Mouse (Mus musculus): ENCODE results near the gene Nsdhl. TPM values are rescaled to one million over a fixed set of nuclear protein-coding genes. Genes with fewer than 3 reads are reported as not detected.

Gene Nsdhl
- polyA plus RNA-seq, 1 experiment from 2014 or later = 16.2 TPM

- H3K4me1 ChIP-seq = no peaks in the 10 kb centered on the region
- no peak overlapping the region for H3K27ac ChIP-seq (replicated peaks)
- ATAC-seq (ENCODE audit: extremely low read depth, insufficient number of reproducible peaks, low FRiP score, low TSS enrichment) = no peak
- no peak overlapping the region for H3K4me3 ChIP-seq
- no peak overlapping the region for H3K4me2 ChIP-seq
- H3K36me3 ChIP-seq = peaks cover 20% of the 10 kb centered on the region
- no peak overlapping the region for H3K9ac ChIP-seq
- H3K27me3 ChIP-seq (replicated peaks) = no peaks in the 10 kb centered on the region
- no peaks in the 10 kb centered on the region for H3K9me3 ChIP-seq
- 79% methylated on average over 4 of the region's 4 CpGs for WGBS
Observed at GRCm38 (mm10) chrX:72960431-72960830, 42.1 kb downstream of the Nsdhl start.

- peaks cover 16% of the 10 kb centered on the region for H3K36me3 ChIP-seq
- H3K4me1 ChIP-seq = no peaks in the 10 kb centered on the region
- H3K4me3 ChIP-seq = no peak overlapping the region
- no peak overlapping the region for H3K27ac ChIP-seq (replicated peaks)
- no peak for ATAC-seq (ENCODE audit: extremely low read depth, insufficient number of reproducible peaks, low FRiP score, low TSS enrichment)
- no peak overlapping the region for H3K9ac ChIP-seq
- WGBS = 54% methylated on average over 3 of the region's 3 CpGs
- H3K27me3 ChIP-seq (replicated peaks) = no peaks in the 10 kb centered on the region
- no peak overlapping the region for H3K4me2 ChIP-seq
- H3K9me3 ChIP-seq = no peaks in the 10 kb centered on the region
Observed at GRCm38 (mm10) chrX:72961511-72961910, 43.2 kb downstream of the Nsdhl start.

- Histone ChIP-seq H3K36me3 (peaks cover 6% of the 10 kb centered on the region; the same call in 1 of the 2 replicates), H3K9ac (no peak overlapping the region), H3K4me1 (no peaks in the 10 kb centered on the region), H3K27me3 (replicated peaks) (no peaks in the 10 kb centered on the region), H3K4me3 (no peak overlapping the region), H3K4me2 (no peak overlapping the region), H3K27ac (replicated peaks) (no peak overlapping the region), H3K9me3 (no peaks in the 10 kb centered on the region)
- ATAC-seq (ENCODE audit: extremely low read depth, insufficient number of reproducible peaks, low FRiP score, low TSS enrichment) = no peak
- 69% methylated on average over 3 of the region's 3 CpGs for WGBS
Observed at GRCm38 (mm10) chrX:72962743-72963142, 44.4 kb downstream of the Nsdhl start.

- Histone ChIP-seq H3K4me2 (no peak overlapping the region), H3K4me1 (no peaks in the 10 kb centered on the region), H3K27me3 (replicated peaks) (peaks cover 34% of the 10 kb centered on the region), H3K27ac (replicated peaks) (no peak overlapping the region), H3K4me3 (no peak overlapping the region), H3K9ac (no peak overlapping the region), H3K9me3 (no peaks in the 10 kb centered on the region), H3K36me3 (no peaks in the 10 kb centered on the region)
- no peak for ATAC-seq (ENCODE audit: extremely low read depth, insufficient number of reproducible peaks, low FRiP score, low TSS enrichment)
- 60% methylated on average over 6 of the region's 6 CpGs for WGBS
Observed at GRCm38 (mm10) chrX:72982831-72983230, 64.5 kb downstream of the Nsdhl start.

GRCm38 (mm10) chrX:72985607-72986006 is 67.2 kb downstream of the Nsdhl start:
- WGBS = 64% methylated on average over 2 of the region's 2 CpGs
- H3K36me3 ChIP-seq = no peaks in the 10 kb centered on the region
- no peaks in the 10 kb centered on the region for H3K4me1 ChIP-seq
- no peak overlapping the region for H3K4me2 ChIP-seq
- ATAC-seq (ENCODE audit: extremely low read depth, insufficient number of reproducible peaks, low FRiP score, low TSS enrichment) = no peak
- H3K27me3 ChIP-seq (replicated peaks) = peaks cover 42% of the 10 kb centered on the region
- H3K9ac ChIP-seq = no peak overlapping the region
- no peak overlapping the region for H3K4me3 ChIP-seq
- no peaks in the 10 kb centered on the region for H3K9me3 ChIP-seq
- H3K27ac ChIP-seq (replicated peaks) = no peak overlapping the region

- Histone ChIP-seq H3K9me3 (no peaks in the 10 kb centered on the region), H3K4me3 (peak within 1 kb of the TSS; percentile 54), H3K27me3 (replicated peaks) (peaks cover 42% of the 10 kb centered on the region), H3K27ac (replicated peaks) (peak within 1 kb of the TSS; percentile 32), H3K36me3 (no peaks in the 10 kb centered on the region), H3K4me2 (peak within 1 kb of the TSS; percentile 74), H3K9ac (peak within 1 kb of the TSS; percentile 74), H3K4me1 (no peaks in the 10 kb centered on the region)
- ATAC-seq (ENCODE audit: extremely low read depth, insufficient number of reproducible peaks, low FRiP score, low TSS enrichment) = peak; percentile 33; the same call in 1 of the 2 replicates
- 14% methylated on average over 32 of the region's 45 CpGs for WGBS
Observed at GRCm38 (mm10) chrX:72986841-72987519, 68.6 kb downstream of the Nsdhl start, which contains the start of gene Zfp185. TSS of gene Zfp185 (plus strand) at chrX:72987339.

- no peaks in the 10 kb centered on the region for H3K4me1 ChIP-seq
- WGBS = 25% methylated on average over 14 of the region's 14 CpGs
- no peaks in the 10 kb centered on the region for H3K9me3 ChIP-seq
- peak overlapping the region; percentile 54 for H3K4me3 ChIP-seq
- H3K9ac ChIP-seq = peak overlapping the region; percentile 74
- peak overlapping the region; percentile 32; the same call in 1 of the 2 replicates for H3K27ac ChIP-seq (replicated peaks)
- ATAC-seq (ENCODE audit: extremely low read depth, insufficient number of reproducible peaks, low FRiP score, low TSS enrichment) = no peak
- H3K36me3 ChIP-seq = no peaks in the 10 kb centered on the region
- H3K4me2 ChIP-seq = peak overlapping the region; percentile 74
- H3K27me3 ChIP-seq (replicated peaks) = peaks cover 38% of the 10 kb centered on the region
Observed at GRCm38 (mm10) chrX:72987520-72987905, 69.2 kb downstream of the Nsdhl start.

- Histone ChIP-seq H3K4me2 (no peak overlapping the region), H3K4me1 (no peaks in the 10 kb centered on the region), H3K27ac (replicated peaks) (no peak overlapping the region), H3K36me3 (no peaks in the 10 kb centered on the region), H3K4me3 (no peak overlapping the region), H3K9me3 (no peaks in the 10 kb centered on the region), H3K27me3 (replicated peaks) (peaks cover 31% of the 10 kb centered on the region), H3K9ac (no peak overlapping the region)
- ATAC-seq (ENCODE audit: extremely low read depth, insufficient number of reproducible peaks, low FRiP score, low TSS enrichment) = no peak
- WGBS = 80% methylated on average over 3 of the region's 3 CpGs
Observed at GRCm38 (mm10) chrX:72988431-72988830, 70.1 kb downstream of the Nsdhl start.

- H3K9ac ChIP-seq = no peak overlapping the region
- no peak for ATAC-seq (ENCODE audit: extremely low read depth, insufficient number of reproducible peaks, low FRiP score, low TSS enrichment)
- no peaks in the 10 kb centered on the region for H3K4me1 ChIP-seq
- no peaks in the 10 kb centered on the region for H3K36me3 ChIP-seq
- no peak overlapping the region for H3K27ac ChIP-seq (replicated peaks)
- H3K27me3 ChIP-seq (replicated peaks) = peaks cover 20% of the 10 kb centered on the region
- no peak overlapping the region for H3K4me2 ChIP-seq
- WGBS = 68% methylated on average over 3 of the region's 3 CpGs
- no peak overlapping the region for H3K4me3 ChIP-seq
- no peaks in the 10 kb centered on the region for H3K9me3 ChIP-seq
Observed at GRCm38 (mm10) chrX:72990581-72990980, 72.2 kb downstream of the Nsdhl start.

- Histone ChIP-seq H3K4me3 (no peak overlapping the region), H3K4me2 (no peak overlapping the region), H3K9me3 (no peaks in the 10 kb centered on the region), H3K9ac (no peak overlapping the region), H3K36me3 (no peaks in the 10 kb centered on the region), H3K27ac (replicated peaks) (no peak overlapping the region), H3K27me3 (replicated peaks) (peaks cover 11% of the 10 kb centered on the region), H3K4me1 (no peaks in the 10 kb centered on the region)
- no peak for ATAC-seq (ENCODE audit: extremely low read depth, insufficient number of reproducible peaks, low FRiP score, low TSS enrichment)
- WGBS = 49% methylated on average over 5 of the region's 5 CpGs
Observed at GRCm38 (mm10) chrX:72992291-72992919, 74.0 kb downstream of the Nsdhl start.

- 43% methylated on average over 3 of the region's 3 CpGs for WGBS
- no peaks in the 10 kb centered on the region for H3K36me3 ChIP-seq
- no peak for ATAC-seq (ENCODE audit: extremely low read depth, insufficient number of reproducible peaks, low FRiP score, low TSS enrichment)
Observed at GRCm38 (mm10) chrX:72995542-72995941, 77.2 kb downstream of the Nsdhl start.

GRCm38 (mm10) chrX:73003110-73003509 is 84.8 kb downstream of the Nsdhl start:
- Histone ChIP-seq H3K4me1 (no peaks in the 10 kb centered on the region), H3K27me3 (replicated peaks) (peaks cover 2% of the 10 kb centered on the region), H3K4me3 (no peak overlapping the region), H3K27ac (replicated peaks) (no peak overlapping the region), H3K4me2 (no peak overlapping the region), H3K9ac (no peak overlapping the region), H3K36me3 (no peaks in the 10 kb centered on the region), H3K9me3 (no peaks in the 10 kb centered on the region)
- no peak for ATAC-seq (ENCODE audit: extremely low read depth, insufficient number of reproducible peaks, low FRiP score, low TSS enrichment)
- WGBS = 62% methylated on average over 5 of the region's 5 CpGs

More at GRCm38 (mm10) chrX:72995542-72995941, 77.2 kb downstream of the Nsdhl start:
- no peaks in the 10 kb centered on the region; the same call in 1 of the 2 replicates for H3K27me3 ChIP-seq (replicated peaks)
- no peak overlapping the region for H3K27ac ChIP-seq (replicated peaks)
- H3K9me3 ChIP-seq = no peaks in the 10 kb centered on the region
- H3K9ac ChIP-seq = no peak overlapping the region
- H3K4me2 ChIP-seq = no peak overlapping the region
- no peak overlapping the region for H3K4me3 ChIP-seq
- no peaks in the 10 kb centered on the region for H3K4me1 ChIP-seq

Measured in heart, embryonic 13.5 days (tissue).